Mouse (Mus musculus) gastrocnemius, postnatal 25 days (tissue): ENCODE results near the gene Gm20806. TPM values are rescaled to one million over a fixed set of nuclear protein-coding genes. Genes with fewer than 3 reads are reported as not detected.
"Not testable (repeated sequence)": the region's sequence is repeated elsewhere in the genome, so short reads cannot be mapped to it uniquely, and the experiment has no call there.

Experiments used
- DNase-seq: peaks from one replicate; pipeline ENCODE4 v3.0.0; 2022
- long read RNA-seq, 2 experiments: library from polyadenylated mRNA; stranded (forward); transcript quantifications; one replicate each; pipeline ENCODE4 v2.0.0; 2021
- total RNA-seq, 2 experiments: library from RNA; stranded (reverse); gene quantifications; 1 replicate in 1 of 2; 2 replicates in 1 of 2; pipeline ENCODE4 v1.2.3; 2021

Gene Gm20806
- not detected for total RNA-seq
- long read RNA-seq, experiment 1: 0 reads
- long read RNA-seq, experiment 2: 0 reads

DNA sequence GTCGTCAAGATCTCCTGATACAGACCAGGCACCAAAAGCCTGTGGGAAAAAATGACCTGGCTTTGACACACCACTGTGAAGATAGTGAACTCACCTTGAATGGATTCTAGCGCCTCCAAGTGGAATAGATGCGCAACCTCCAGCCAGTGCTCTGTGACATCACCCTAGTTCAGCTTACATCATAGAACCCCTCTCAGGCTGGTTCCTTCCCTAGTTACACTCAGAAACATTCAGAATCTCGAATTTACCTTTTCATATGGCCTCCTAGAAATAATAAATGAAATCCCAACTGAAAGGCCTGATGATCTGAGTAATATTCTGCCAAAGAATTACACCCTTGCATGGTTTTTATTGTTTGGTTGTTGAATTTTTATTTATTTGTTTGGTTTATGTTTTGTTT lies at the start of gene Gm20806:
Gene Gm20806, minus strand, starts transcription at position 101 of the 400 bp plus-strand sequence.
- DNase-seq: not testable (repeated sequence)
